Mouse (Mus musculus) NIH3T3 (cell line): ENCODE measurements around the gene Tlr3.

Experiments
- DNase-seq: peaks from one replicate; pipeline ENCODE4 v3.0.0-alpha.2; 2012; ENCODE audit warnings: low read depth

Gene Tlr3

DNA sequence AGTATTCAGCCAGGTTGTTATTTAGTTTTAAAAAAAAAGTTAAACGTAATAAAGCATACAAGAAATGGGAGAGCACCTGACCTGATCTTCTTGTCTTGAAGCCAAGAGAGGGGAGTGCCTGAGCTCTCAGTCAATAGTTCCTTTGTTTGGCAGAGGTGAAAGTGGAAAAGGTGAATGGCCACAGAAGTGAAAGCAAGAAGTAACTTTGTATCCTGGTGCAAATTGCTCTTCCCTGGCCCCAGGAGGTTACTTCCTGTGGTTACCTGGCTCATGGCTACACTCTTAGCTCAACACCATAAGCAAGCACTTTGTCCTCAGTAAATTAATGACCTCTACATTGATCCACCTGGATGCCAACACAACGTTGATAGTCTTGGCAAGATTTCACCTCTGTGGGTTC, at the start of gene Tlr3:
TSS of gene Tlr3 (minus strand) at position 199 of the 400 bp plus-strand sequence.
- DNase-seq: peak; percentile 44

DNA sequence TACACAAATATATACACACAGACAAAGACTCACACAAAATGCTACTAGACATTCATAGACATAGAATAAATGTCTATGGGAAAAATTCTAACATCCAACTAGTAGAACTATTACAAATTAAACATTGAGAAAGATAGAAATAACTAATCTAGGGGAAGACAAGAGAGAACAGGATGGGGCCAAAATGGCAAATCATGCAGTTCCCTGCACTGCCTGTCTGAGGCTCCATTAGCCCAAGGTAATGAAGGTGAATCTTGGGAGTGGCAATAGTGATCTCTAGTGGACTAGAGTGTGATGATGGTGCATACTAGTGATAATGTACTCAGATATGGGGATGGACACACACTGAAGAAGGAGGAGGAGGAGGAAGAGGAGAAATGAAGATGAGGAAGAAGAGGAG, 47.0 kb upstream of the Tlr3 start:
- DNase-seq: no peak

DNA sequence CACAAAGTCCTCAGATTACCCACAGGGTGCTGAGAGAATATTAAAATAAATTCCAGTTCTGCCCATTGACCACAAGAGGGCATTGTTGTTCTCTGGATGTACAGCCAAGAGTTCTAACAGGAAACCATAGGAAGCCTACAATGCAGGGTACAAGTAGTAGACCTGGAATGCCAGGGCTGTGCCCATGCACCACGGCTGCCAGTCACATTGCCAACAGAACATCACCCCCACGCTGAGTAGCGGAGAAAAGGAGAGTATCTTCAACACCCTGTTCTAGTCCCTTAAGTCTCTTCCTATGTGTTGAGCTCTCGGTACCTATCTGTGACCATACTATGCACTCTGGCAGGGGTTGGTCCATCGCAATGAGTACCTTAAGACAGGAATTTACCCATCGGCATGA, 43.5 kb upstream of the Tlr3 start:
- peak; percentile 77 for DNase-seq

DNA sequence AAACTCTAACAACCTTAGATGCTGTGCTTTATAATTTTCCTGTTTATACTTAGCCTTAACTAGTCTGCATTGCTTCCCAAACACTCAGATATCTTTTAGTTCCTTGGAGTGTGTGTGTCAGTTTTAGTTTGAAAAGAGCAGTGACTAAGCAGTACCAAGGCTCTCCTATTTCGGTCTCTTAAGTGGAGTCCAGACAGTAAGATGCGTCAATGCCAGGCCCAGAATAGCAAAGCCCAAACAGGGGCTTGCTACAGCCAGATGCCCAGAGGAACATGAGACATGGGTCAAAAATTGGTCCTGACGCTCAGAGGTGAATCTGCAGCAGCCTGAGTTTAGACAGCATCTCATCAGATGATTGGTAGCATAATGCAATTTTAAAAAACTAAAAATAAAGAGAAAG, 41.2 kb upstream of the Tlr3 start:
- no peak for DNase-seq

DNA sequence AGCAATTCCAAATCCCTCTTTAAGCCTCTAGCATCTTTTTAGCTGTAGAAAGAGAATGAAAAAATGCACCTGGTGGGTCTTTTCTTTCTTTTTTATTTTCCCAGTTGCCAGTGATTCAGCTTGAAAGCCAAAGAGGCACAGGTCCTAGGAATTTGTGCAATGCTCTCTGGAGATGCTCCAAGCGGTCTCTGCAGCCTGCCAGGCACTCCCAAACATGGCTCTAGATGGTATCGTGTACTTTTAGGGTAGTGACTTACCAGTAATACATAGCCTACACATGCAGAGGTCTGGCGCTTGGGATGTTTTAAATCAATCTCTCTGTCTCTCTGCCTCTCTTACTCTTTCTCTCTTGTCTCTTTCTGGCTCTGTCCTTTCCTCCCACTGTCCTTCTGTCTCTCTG, 38.0 kb upstream of the Tlr3 start:
- peak; percentile 12 for DNase-seq

DNA sequence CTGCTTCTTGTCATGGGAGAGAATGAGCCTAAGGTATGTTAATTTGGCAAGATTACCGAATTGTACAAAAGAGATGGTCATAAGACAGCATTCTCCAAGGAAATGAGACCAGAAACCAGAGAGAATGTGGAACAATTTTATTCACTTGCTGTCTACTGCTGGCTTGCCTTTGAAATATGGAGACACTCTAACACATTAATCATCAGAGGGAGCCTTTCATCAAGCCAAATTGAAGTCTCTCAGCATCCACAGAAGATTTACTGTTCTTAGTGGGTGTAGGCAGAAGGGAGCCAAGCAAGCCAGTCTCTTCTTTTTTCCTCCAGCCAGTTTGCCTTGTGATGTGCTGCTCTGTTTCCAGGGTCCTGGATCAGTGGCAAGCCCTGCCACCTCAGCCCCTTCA, 37.4 kb upstream of the Tlr3 start:
- DNase-seq: no peak

DNA sequence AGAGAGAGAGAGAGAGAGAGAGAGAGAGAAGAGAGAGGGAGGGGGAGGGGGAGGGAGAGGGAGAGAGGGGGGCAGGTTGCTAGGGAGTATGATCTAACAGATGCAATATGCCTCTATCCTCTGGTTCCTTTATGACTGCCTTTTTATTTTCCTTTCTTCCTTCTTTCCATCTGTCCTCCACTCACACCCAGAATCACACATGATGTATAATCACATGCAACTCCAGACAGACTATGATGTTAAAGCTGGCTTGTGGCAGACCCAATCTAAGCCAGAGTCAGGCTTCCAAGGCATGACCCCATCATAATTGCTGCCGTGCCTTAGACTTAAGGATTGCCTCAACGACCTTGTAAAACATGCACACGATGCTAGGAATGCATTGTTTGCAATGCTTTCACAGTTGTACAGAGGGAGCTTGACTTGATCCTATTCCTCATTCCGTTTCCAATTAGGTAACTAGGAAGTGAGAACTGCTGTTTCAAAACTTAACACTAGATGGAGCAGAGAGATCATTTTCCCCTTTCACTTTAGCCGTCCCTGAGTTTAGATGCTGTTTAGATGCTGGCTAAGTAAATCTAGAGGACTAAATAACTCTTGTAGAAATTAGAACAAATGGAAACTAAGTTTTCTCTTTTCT, 28.1 kb upstream of the Tlr3 start:
- DNase-seq: peak; percentile 72

DNA sequence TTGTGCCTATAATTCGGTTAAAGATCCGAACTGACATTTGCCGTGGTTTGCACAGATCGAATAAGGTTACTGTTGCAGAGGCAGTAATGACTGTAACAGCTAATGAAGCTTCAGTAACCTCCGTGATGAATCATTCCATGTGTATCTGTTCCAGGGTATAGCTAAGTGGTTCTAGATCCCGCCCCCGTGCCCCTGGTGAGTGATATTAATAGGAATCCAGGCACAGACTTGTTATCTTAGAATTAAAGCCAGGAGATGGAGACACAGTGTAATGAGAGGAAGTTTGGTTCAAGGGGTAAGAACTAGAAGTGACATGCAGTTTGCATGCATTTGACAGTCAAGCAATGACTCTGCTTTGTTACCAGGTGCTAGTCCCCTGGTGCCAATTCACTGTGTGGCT, 9.3 kb upstream of the Tlr3 start:
- DNase-seq: no peak

DNA sequence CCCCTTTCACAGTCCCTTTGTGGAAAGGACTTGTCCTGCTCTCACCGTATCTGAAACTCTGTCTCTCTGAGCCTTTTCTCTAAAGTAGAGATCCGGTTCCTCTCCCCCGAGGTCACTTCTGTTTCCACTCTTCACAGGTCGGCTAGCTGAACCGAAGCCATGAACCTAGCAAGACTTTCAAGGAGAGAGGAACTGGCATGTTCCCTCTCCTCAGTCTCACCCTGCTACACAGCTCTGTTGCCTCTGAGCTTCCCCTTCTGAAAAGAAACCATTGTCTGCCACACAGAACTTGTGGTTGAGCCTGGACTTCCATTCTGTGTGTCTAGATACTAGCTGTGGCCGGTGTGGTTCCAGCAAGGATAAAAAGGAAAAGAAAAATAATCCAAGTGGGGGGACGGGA, 4.1 kb upstream of the Tlr3 start:
- no peak for DNase-seq

DNA sequence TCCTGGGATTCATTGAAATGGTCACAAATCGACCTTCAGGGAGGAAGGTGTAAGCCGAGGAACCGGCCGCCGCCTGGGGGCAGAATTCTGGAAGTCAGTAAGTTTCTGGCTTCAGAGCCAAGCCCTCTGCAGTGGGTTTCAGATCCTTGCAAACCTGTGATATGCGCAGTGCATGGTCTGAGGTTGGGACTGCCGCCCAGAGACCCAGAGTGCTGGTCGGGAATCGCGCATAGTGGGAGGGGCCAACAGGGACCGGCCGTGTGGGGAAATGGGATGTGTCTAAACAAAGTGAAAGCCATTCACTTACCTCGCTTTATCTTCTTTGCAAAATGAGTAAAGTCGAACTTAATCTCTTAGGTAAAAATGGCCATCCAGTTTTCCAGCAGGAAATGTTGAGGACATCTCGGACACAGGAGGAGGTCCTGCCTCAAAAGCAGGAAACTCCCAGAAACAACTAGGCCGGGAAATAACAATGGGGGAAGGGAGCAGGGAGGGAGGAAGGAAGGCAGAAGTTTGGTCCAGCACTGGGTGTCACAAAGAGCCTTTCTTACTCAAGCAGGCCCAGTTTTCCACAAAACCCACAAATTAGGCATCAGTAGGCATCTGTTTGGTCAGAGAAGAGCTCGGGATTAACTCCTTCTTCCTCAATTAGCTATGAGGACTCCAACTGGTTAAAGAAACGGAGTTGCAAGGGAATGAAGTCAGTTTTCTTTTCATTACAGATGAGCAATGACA, 567 bp downstream of the Tlr3 start:
- peak; percentile 91 for DNase-seq

DNA sequence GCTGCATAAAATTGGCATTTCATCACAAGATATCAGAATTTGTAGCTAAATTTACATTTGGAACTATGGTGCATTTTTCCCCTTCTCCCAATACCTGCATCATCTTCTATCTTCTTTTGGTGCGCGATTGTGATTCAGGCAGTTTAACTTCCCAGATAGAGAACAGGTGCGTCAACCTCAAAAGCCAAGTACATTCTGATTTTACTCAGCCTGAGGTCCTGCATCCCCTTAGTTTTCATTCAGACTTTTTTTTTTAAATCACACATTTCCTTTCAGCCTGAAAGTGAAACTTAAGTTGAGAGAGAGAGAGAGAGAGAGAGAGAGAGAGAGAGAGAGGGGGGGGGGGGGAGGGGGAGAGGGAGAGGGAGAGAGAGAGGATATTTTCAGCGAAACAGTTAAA, 1.2 kb downstream of the Tlr3 start:
- no peak for DNase-seq

DNA sequence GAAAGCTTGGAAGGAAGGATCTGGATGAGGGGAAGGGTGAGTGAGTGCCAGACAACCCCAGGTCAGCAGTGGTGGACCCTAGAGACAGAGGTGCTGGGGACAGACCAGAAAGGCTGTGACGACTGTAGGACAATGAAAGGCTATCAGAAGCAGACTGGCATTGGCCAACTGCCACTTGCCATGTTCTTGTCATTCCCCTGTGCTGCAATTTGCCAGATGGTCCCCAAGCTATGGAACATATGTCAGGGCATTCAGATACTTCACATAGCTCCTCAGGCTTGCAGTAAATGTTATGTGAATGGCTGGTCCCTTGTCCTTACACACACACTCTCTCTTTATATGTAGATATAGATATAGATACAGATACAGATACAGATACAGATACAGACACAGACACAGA, 27.6 kb downstream of the Tlr3 start:
- no peak for DNase-seq

DNA sequence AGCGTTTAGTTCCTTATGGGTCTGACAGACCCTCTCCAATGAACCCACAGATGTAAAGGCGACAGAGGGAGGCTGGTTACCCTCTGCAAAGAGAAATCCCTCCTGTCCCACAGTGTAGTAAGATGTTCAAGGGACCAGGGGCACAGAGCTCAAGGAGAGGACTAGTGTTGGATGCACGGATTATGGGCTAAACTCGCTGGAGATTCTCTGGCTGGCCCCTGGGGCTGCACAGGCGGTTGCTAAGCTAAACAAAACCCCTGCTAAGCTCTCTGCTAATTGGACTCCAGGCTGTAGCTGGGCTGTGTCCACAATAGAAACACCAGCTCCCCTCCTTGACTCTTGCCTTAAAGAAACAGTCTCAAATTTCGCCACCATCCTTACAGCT, 28.9 kb downstream of the Tlr3 start, which contains the start of gene Fam149a:
TSS of gene Fam149a (minus strand) at position 329 of the 385 bp plus-strand sequence.
- DNase-seq: no peak

DNA sequence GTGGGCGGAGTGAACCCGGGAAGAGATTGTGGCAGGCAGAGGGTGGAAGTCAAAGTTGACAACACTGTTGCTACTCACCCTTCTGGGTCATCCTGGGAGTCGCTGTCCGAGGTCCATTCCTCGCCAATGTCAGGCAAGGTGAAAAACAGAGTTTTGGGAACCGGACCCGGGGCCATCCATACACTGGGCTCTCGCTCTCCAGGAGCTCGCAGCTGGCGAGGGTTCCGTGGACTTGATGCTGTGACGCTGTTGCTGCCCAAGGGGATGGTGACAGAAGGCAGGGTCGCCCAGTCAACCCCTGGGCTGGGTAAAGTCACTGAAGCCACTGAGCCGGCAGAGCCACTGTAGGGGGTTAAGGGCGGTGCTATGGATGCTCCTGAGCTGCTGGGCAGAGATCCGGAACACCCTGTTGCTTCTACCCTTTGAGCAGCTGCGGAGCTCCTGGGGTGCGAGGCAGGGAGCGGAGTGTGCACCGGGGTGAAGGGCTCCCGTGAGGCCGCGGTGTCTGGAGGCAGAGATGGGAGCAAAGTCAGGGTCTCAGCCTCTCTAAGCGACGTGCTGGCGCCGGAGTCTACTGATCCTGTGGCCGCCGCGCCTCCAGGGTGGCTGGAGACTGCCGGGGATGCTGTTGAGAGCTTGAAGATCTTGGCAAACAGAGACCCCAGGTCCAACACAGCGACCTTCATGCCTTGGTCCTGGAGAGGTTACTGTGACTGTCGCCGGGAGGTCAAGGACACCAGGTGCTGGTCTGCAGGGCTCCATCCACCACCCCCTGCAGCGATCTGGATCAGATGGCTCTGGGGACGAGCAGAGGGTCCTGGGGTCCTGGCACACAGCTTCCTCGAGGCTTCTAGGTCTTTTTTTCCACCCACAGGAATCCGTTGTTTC, 29.6 kb downstream of the Tlr3 start:
- DNase-seq: no peak

DNA sequence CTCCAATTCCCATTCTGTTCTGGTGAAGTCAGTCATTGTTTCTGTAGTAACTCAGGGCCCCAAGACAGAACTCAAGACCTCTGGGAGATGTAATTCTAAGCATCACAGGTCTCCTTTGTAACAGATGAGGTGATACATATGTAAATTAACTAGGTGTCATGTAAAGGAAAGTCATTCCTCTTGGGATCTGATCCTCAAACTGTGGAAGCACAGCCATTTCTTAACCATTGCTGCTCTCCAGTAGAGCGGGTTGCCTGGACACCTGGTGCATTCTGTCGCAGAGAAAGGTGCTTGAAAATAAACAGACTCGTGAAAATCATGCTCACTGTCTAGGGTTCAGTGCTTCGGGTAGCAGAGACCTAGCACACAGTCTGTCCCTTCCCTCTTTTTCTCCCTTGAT, 30.3 kb downstream of the Tlr3 start:
- DNase-seq: no peak

DNA sequence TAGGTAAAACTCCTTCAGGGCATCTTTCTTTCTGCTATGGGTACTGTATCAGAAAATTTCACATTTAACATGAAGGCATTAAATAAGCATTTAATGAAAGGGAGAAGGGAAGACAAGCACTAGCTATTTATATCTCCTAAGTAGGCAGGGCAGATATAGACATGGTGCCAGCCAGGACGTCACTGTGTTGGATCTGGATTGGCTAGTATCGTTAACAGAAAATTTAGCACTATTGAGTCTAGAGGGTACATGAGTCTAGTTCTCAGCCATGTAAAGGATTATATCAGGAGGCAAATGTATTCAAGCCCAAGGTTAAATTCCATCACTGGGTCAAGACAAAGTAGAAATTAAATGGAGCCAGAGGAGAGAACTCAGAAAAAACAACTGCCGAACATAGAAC, 36.8 kb downstream of the Tlr3 start:
- no peak for DNase-seq

DNA sequence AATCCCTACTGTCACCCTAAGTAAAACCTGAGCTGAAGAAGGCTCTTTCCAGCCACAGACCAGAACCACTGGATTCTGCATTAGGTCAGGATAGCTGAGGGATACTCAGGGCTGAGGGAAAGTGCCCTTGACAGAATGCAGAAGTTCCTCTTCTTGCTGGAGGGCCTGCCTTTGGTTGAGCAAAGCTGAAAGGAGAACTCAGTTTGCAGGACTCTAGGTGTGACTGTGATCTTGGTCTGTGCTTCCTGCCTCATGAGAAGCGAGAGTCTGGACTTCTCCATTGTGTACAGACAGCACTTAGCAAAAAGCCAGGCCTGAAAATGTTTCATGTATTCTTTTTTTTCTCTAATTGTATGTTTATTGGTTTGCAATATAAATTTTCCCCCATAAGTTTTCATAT, 43.7 kb downstream of the Tlr3 start:
- DNase-seq: no peak

DNA sequence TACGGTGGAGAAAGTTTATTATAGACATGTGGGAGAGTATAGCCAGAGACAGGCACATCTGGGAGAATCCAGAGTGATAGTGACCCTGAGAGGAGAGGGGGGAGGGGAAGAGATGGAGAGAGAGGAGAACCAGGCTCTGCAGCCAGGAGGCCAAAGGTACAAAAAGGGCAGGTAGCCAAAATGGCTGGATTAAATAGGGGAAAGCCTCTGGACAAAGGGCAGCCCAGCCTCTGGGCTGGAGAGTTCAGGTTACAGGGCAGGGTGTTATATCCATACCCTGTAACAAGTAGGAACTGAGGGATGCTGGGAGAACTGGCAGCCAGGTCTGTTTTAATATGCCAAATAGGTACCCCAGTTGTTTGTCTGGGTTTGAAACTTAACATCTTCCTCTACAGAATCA, 47.7 kb downstream of the Tlr3 start:
- no peak for DNase-seq

DNA sequence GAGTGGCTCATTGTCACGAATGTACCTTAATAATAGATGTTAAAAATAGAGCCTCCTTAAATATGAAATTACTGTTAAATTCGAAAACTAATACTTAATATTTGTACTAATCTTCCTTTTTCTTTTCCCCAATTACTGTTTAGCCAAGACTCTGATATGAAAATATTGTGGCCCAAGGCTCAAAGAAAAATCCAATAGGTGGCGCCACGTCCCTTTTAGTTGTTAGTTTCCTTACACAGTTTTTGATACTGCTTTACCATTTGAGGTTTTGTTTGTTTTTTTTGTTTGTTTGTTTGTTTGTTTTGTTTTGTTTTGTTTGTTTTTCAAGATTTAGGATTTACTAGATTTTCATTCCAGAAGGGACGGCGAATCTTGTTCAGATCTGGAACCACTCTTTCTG, 48.6 kb downstream of the Tlr3 start:
- peak; percentile 57 for DNase-seq

DNA sequence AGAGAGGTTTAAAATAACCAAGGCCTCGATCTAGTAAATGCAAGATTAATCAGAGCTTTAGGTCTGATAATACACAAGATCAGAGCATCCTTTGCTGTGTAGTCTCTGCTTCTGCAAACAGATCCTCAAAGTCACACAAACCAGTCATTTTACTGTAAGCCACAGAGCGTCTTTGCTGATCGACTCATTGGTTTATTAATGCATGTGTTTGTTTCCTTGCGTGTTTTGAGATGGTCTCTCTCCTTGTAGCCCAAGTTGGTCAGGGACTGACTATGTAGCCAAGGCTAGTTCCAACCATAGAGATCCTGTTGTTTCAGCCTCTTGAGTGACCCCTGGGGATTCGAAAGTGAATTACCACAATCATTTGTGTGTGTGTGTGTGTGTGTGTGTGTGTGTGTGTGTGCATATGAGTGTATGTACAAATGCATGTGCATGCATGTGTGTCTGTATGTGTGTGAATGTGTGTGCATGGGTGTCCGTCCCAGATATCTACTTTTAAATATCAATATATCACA, 51.7 kb downstream of the Tlr3 start:
- DNase-seq: peak; percentile 68

DNA sequence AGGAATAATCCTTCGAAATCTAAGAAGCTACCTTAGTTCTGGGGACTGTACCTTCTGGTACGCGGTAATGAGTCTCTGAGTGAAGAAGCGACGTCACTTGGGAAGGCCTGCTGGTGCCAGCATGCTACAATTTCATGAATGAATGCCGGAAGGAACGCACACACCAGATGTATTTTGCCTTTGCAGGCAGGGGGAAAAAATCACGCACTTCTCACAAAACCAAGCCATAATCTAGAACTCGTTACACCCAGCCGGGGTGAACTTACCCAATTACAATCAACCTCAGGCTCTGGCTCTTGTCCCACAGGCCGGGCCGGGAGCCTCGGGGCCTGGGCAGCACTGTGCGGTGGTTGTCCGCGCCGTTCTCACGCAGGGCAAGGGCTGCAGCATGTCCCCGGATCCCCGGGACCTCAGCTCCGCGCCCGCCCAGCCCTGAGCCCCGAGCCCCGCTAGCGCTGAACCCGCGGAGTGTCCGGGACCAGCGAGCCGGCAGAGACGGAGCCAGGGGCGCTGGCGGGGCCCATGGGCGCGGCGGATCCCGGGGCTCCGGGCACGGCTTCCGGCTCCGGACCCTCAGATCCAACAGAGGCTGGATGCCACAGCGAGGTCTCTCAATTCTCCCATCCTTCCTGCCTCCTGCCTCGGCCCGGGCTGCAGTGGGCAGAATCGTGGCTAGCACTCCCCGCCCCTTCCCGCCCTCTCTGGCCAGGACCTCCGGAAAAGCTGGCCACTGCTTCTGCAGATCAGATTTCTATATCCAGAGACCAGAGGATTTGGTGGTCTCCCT, 52.6 kb downstream of the Tlr3 start:
- DNase-seq: peak; percentile 79

DNA sequence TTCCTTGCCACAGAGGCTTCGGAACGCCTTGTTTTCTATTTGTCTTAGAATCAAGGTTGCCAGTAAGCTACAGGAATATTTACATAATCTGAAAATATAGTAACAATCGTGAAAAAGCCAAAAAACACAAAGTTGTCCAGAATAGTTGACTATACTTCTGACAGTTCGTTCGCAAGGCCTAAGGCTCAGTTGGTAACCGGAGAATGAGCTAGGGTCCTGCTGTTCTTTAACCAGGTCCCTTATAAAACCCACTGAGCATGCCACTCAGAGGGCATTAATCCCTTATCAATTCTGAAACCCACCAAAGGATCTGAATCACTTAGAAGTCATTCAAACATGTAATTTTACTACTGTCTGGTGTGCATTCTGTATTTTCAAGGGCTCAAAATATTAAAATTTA, 55.1 kb downstream of the Tlr3 start:
- DNase-seq: no peak
